Mouse (Mus musculus): ENCODE data around the gene Selenop. TPM values are rescaled to one million over a fixed set of nuclear protein-coding genes. Genes with fewer than 3 reads are reported as not detected.

The Selenop gene
- polyA plus RNA-seq, 1 experiment = 485 TPM

Other genes with a start within 250 kb of the Selenop start
- 2.9 and 4.7 TPM in 2 replicates for gene Ccdc152, start 35.0 kb downstream of the Selenop start, polyA plus RNA-seq (2012; rRNA removed)

Measured in large intestine, adult 2 months (tissue).